Mouse (Mus musculus): ENCODE data around the gene Lrmda. TPM values are rescaled to one million over a fixed set of nuclear protein-coding genes. Genes with fewer than 3 reads are reported as not detected.

Lrmda gene
- total RNA-seq, 2 experiments from 2014 or later: 6.4 to 9.6 TPM

- no peak for ATAC-seq (replicated peaks; ENCODE audit: low FRiP score, low TSS enrichment, poor library complexity, severe bottlenecking)
Measured at GRCm38 (mm10) chr14:22647879-22648611, 628.5 kb downstream of the Lrmda start.

GRCm38 (mm10) chr14:22649411-22649911, 629.9 kb downstream of the Lrmda start:
- no peak for ATAC-seq (replicated peaks; ENCODE audit: low FRiP score, low TSS enrichment, poor library complexity, severe bottlenecking)

- ATAC-seq (replicated peaks; ENCODE audit: low FRiP score, low TSS enrichment, poor library complexity, severe bottlenecking): no peak
Measured at GRCm38 (mm10) chr14:22649985-22650984, 630.8 kb downstream of the Lrmda start.

GRCm38 (mm10) chr14:22651131-22651952, 631.8 kb downstream of the Lrmda start:
- no peak for ATAC-seq (replicated peaks; ENCODE audit: low FRiP score, low TSS enrichment, poor library complexity, severe bottlenecking)

GRCm38 (mm10) chr14:22662496-22662895, 643.0 kb downstream of the Lrmda start:
- ATAC-seq (replicated peaks; ENCODE audit: low FRiP score, low TSS enrichment, poor library complexity, severe bottlenecking): no peak

GRCm38 (mm10) chr14:22666437-22666836, 646.9 kb downstream of the Lrmda start:
- ATAC-seq (replicated peaks; ENCODE audit: low FRiP score, low TSS enrichment, poor library complexity, severe bottlenecking): no peak

GRCm38 (mm10) chr14:22668302-22668701, 648.8 kb downstream of the Lrmda start:
- no peak for ATAC-seq (replicated peaks; ENCODE audit: low FRiP score, low TSS enrichment, poor library complexity, severe bottlenecking)

GRCm38 (mm10) chr14:22668711-22669110, 649.2 kb downstream of the Lrmda start:
- no peak for ATAC-seq (replicated peaks; ENCODE audit: low FRiP score, low TSS enrichment, poor library complexity, severe bottlenecking)

- no peak for ATAC-seq (replicated peaks; ENCODE audit: low FRiP score, low TSS enrichment, poor library complexity, severe bottlenecking)
Measured at GRCm38 (mm10) chr14:22673581-22673980, 654.1 kb downstream of the Lrmda start.

GRCm38 (mm10) chr14:22679008-22679704, 659.6 kb downstream of the Lrmda start:
- no peak for ATAC-seq (replicated peaks; ENCODE audit: low FRiP score, low TSS enrichment, poor library complexity, severe bottlenecking)

- ATAC-seq (replicated peaks; ENCODE audit: low FRiP score, low TSS enrichment, poor library complexity, severe bottlenecking): no peak
Measured at GRCm38 (mm10) chr14:22679705-22680643, 660.5 kb downstream of the Lrmda start.

GRCm38 (mm10) chr14:22686886-22687285, 667.4 kb downstream of the Lrmda start:
- ATAC-seq (replicated peaks; ENCODE audit: low FRiP score, low TSS enrichment, poor library complexity, severe bottlenecking): no peak

GRCm38 (mm10) chr14:22688399-22688798, 668.9 kb downstream of the Lrmda start:
- no peak for ATAC-seq (replicated peaks; ENCODE audit: low FRiP score, low TSS enrichment, poor library complexity, severe bottlenecking)

GRCm38 (mm10) chr14:22695448-22695847, 675.9 kb downstream of the Lrmda start:
- ATAC-seq (replicated peaks; ENCODE audit: low FRiP score, low TSS enrichment, poor library complexity, severe bottlenecking): no peak

GRCm38 (mm10) chr14:22695931-22696365, 676.4 kb downstream of the Lrmda start:
- no peak for ATAC-seq (replicated peaks; ENCODE audit: low FRiP score, low TSS enrichment, poor library complexity, severe bottlenecking)

- ATAC-seq (replicated peaks; ENCODE audit: low FRiP score, low TSS enrichment, poor library complexity, severe bottlenecking): no peak
Measured at GRCm38 (mm10) chr14:22700236-22700635, 680.7 kb downstream of the Lrmda start.

GRCm38 (mm10) chr14:22700690-22701089, 681.2 kb downstream of the Lrmda start:
- ATAC-seq (replicated peaks; ENCODE audit: low FRiP score, low TSS enrichment, poor library complexity, severe bottlenecking): no peak
